In the genomic region with DNA sequence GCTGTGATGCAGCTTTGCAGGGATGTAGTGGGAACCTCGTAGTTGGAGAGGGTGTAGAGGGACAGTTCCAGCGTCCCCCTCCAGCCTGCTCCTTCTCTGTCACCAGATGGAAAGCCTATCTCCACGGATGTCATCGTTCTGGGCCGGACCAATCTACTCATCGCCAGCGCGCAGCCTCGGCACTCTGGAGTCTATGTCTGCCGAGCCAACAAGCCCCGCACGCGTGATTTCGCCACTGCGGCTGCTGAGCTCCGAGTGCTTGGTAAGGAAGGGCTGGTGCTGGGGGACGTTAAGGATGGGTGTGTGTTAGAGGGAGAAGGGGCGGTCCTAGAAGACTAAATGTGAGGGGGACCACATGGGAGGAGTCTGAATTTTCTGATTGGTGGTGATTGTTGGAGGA, we compare ENCODE assay signal across 9 mouse cellular contexts. TPM values are rescaled to one million over a fixed set of nuclear protein-coding genes. Genes with fewer than 3 reads are reported as not detected.
DNase-seq lines count a peak whose midpoint lies in the region; ATAC-seq and TF ChIP-seq lines count a peak whose summit lies in the region.
"Had no signal": no experiment of that assay in that cellular context is flagged by ENCODE, and none has a peak within 500 bp of the region (broad histone marks: within the 10 kb centered on the region; RNA-seq: fewer than 3 reads in every experiment).

No protein-coding gene starts in this region.

- DNase-seq in lung, embryonic 14.5 days, result peak; percentile 51
- DNase-seq in lung, postnatal 25 days (ENCODE audit: low spot score), result no peak
- peak; percentile 76 for DNase-seq in layer of hippocampus, adult 11-12 months (ENCODE audit: low spot score)
- DNase-seq in urinary bladder, postnatal 25 days (ENCODE audit: low spot score), result no peak
- DNase-seq in thymus, postnatal 0 days (ENCODE audit: low spot score), result no peak

- no peak for TF ChIP-seq POLR2A in olfactory bulb, adult 2 months (IDR thresholded peaks at IDR 0.05; ENCODE audit: insufficient read depth, low read depth, low read length)

- H3K27ac ChIP-seq in lung, embryonic 14.5 days (ENCODE audit: low read depth), result no peak overlapping the region
- no peak overlapping the region for H3K27ac ChIP-seq in forebrain, embryonic 12.5 days
- H3K27ac ChIP-seq in olfactory bulb, adult 2 months (ENCODE audit: insufficient read depth, low read depth, low read length), result no peak overlapping the region
- H3K27ac ChIP-seq: stomach, embryonic 15.5 days had no signal

- H3K36me3 ChIP-seq in lung, embryonic 14.5 days (ENCODE audit: insufficient read depth), result peaks cover 43% of the 10 kb centered on the region
- H3K36me3 ChIP-seq in forebrain, embryonic 12.5 days (replicated peaks), result peaks cover 14% of the 10 kb centered on the region; the same call in 1 of the 2 replicates

- peak; percentile 15; the same call in 1 of the 2 replicates for ATAC-seq in lung, embryonic 14.5 days (ENCODE audit: insufficient read depth)
- ATAC-seq in forebrain, embryonic 12.5 days (ENCODE audit: low FRiP score), result no peak
- no peak for ATAC-seq in inflammation-experienced regulatory T-cells, adult 6 months

- H3K27me3 ChIP-seq in lung, embryonic 14.5 days (ENCODE audit: insufficient read depth, low read length), result peaks cover 7% of the 10 kb centered on the region; the same call in 1 of the 2 replicates
- H3K27me3 ChIP-seq in forebrain, embryonic 12.5 days, result peaks cover 38% of the 10 kb centered on the region
- H3K27me3 ChIP-seq: stomach, embryonic 15.5 days had no signal

- no peaks in the 10 kb centered on the region for H3K9me3 ChIP-seq in lung, embryonic 14.5 days (ENCODE audit: low read depth, low read length)
- H3K9me3 ChIP-seq in forebrain, embryonic 12.5 days, result no peaks in the 10 kb centered on the region
- H3K9me3 ChIP-seq: stomach, embryonic 15.5 days had no signal

- no peak overlapping the region; the same call in 1 of the 2 replicates for H3K9ac ChIP-seq in lung, embryonic 14.5 days
- H3K9ac ChIP-seq in forebrain, embryonic 12.5 days, result peak overlapping the region; percentile 29; the same call in 1 of the 2 replicates
- H3K9ac ChIP-seq: stomach, embryonic 15.5 days had no signal

- H3K4me1 ChIP-seq in lung, embryonic 14.5 days (ENCODE audit: insufficient read depth), result no peaks in the 10 kb centered on the region
- H3K4me1 ChIP-seq in forebrain, embryonic 12.5 days, result peaks cover 11% of the 10 kb centered on the region
- H3K4me1 ChIP-seq in olfactory bulb, adult 2 months (ENCODE audit: control insufficient read depth, insufficient read depth, low read length), result peaks cover 6% of the 10 kb centered on the region

- 15% methylated on average over 18 of the region's 18 CpGs for WGBS in lung, embryonic 14.5 days
- 13% methylated on average over 18 of the region's 18 CpGs for WGBS in forebrain, embryonic 12.5 days
- WGBS in olfactory bulb, adult 2 months, result 42% methylated on average over 18 of the region's 18 CpGs

- peak overlapping the region; percentile 29; the same call in 1 of the 2 replicates for H3K4me2 ChIP-seq in lung, embryonic 14.5 days
- H3K4me2 ChIP-seq in forebrain, embryonic 12.5 days, result no peak overlapping the region

- TF ChIP-seq CTCF in lung, embryonic 14.5 days (IDR thresholded peaks at IDR 0.05; ENCODE audit: low read depth), result no peak
- no peak for TF ChIP-seq CTCF in olfactory bulb, adult 2 months (IDR thresholded peaks at IDR 0.05; ENCODE audit: insufficient read depth, low read depth, low read length)

- no peak overlapping the region for H3K4me3 ChIP-seq in lung, embryonic 14.5 days (ENCODE audit: low read depth, low read length)
- H3K4me3 ChIP-seq in forebrain, embryonic 12.5 days (replicated peaks), result no peak overlapping the region
- peak overlapping the region; percentile 17; the same call in 1 of the 2 replicates for H3K4me3 ChIP-seq in olfactory bulb, adult 2 months (ENCODE audit: insufficient read depth, low read depth, low read length)
- H3K4me3 ChIP-seq: stomach, embryonic 15.5 days had no signal

RNA-seq across cellular contexts. Expression of a gene that starts 18.4 kb away (rescaled TPM):
- 2.3 and 4.1 TPM in 2 replicates for polyA plus RNA-seq in lung, embryonic 14.5 days (2014; fragmentation: Nextera tagmentation; extraction: Ambion mirVana)
- polyA plus RNA-seq in forebrain, embryonic 12.5 days (2016; fragmentation: Nextera tagmentation; extraction: Ambion mirVana), result 40.0 and 40.8 TPM in 2 replicates
- not detected in 2 replicates for polyA plus RNA-seq in olfactory bulb, adult 2 months (2012; ENCODE audit: insufficient read depth, insufficient read length, low replicate concordance, missing spikeins)
- polyA plus RNA-seq in inflammation-experienced regulatory T-cells, adult 6 months (2017; shearing (Covaris generic)), result not detected
- polyA plus RNA-seq in thymus, postnatal 0 days (2015; fragmentation: Nextera tagmentation; extraction: Ambion mirVana), result 0.09 TPM in 1 of 2 replicates, not detected in the other

RNA-seq across cellular contexts. Expression of a gene that starts 21.3 kb away (rescaled TPM):
- 26.4 and 28.9 TPM in 2 replicates for polyA plus RNA-seq in lung, embryonic 14.5 days (2014; fragmentation: Nextera tagmentation; extraction: Ambion mirVana)
- polyA plus RNA-seq in forebrain, embryonic 12.5 days (2016; fragmentation: Nextera tagmentation; extraction: Ambion mirVana), result 14.1 and 14.4 TPM in 2 replicates
- polyA plus RNA-seq in olfactory bulb, adult 2 months (2012; ENCODE audit: insufficient read depth, insufficient read length, low replicate concordance, missing spikeins), result not detected in 2 replicates
- polyA plus RNA-seq in inflammation-experienced regulatory T-cells, adult 6 months (2017; shearing (Covaris generic)), result under 1 TPM in 2 of 3 experiments, not detected in 1; 0.24 to 0.28 TPM
- 4.9 and 5.0 TPM in 2 replicates for polyA plus RNA-seq in thymus, postnatal 0 days (2015; fragmentation: Nextera tagmentation; extraction: Ambion mirVana)

Comparison
In these comparisons a context has a peak if more than half of its experiments do, and no peak if none do; other contexts are left out.
1. DNase-seq: peak in lung, embryonic 14.5 days (single experiment) and layer of hippocampus, adult 11-12 months (single experiment); none in lung, postnatal 25 days (single experiment), urinary bladder, postnatal 25 days (single experiment) and thymus, postnatal 0 days (single experiment).